Mouse (Mus musculus): ENCODE data around the gene Abca1. TPM values are rescaled to one million over a fixed set of nuclear protein-coding genes. Genes with fewer than 3 reads are reported as not detected.

Gene Abca1
- polyA plus RNA-seq, 1 experiment, result 9.0 TPM

- no peak overlapping the region for H3K27ac ChIP-seq (ENCODE audit: insufficient read depth, low read length)
- no peak for TF ChIP-seq POLR2A (IDR thresholded peaks at IDR 0.05; ENCODE audit: extremely low read depth, insufficient read depth, low read length)
These were observed 29.9 kb downstream of the Abca1 start for GRCm38 (mm10) chr4:53129716-53130301.

GRCm38 (mm10) chr4:53127266-53127665, 32.4 kb downstream of the Abca1 start:
- Histone ChIP-seq H3K27ac (ENCODE audit: insufficient read depth, low read length) (no peak overlapping the region), H3K4me3 (ENCODE audit: insufficient read depth, low read length) (no peak overlapping the region), H3K4me1 (ENCODE audit: control insufficient read depth, insufficient read depth, low read length) (no peaks in the 10 kb centered on the region)
- TF ChIP-seq POLR2A (IDR thresholded peaks at IDR 0.05; ENCODE audit: extremely low read depth, insufficient read depth, low read length) (no peak), CTCF (IDR thresholded peaks at IDR 0.05; ENCODE audit: extremely low read depth, insufficient read depth, low read length) (no peak)

More at GRCm38 (mm10) chr4:53129716-53130301, 29.9 kb downstream of the Abca1 start:
- Histone ChIP-seq H3K4me1 (ENCODE audit: control insufficient read depth, insufficient read depth, low read length) (no peaks in the 10 kb centered on the region; the same call in 1 of the 2 replicates), H3K4me3 (ENCODE audit: insufficient read depth, low read length) (no peak overlapping the region)

GRCm38 (mm10) chr4:53126794-53127193, 32.9 kb downstream of the Abca1 start:
- H3K27ac ChIP-seq (ENCODE audit: insufficient read depth, low read length), result no peak overlapping the region
- 0 out of 2 replicates have a peak, but pooled peaks cover 1% of the 10 kb centered on the region for H3K4me1 ChIP-seq (ENCODE audit: control insufficient read depth, insufficient read depth, low read length)
- no peak overlapping the region for H3K4me3 ChIP-seq (ENCODE audit: insufficient read depth, low read length)
- TF ChIP-seq POLR2A (IDR thresholded peaks at IDR 0.05; ENCODE audit: extremely low read depth, insufficient read depth, low read length) (no peak), CTCF (IDR thresholded peaks at IDR 0.05; ENCODE audit: extremely low read depth, insufficient read depth, low read length) (no peak)

GRCm38 (mm10) chr4:53124837-53125490, 34.7 kb downstream of the Abca1 start:
- peaks cover 3% of the 10 kb centered on the region for H3K4me1 ChIP-seq (ENCODE audit: control insufficient read depth, insufficient read depth, low read length)
- H3K4me3 ChIP-seq (ENCODE audit: insufficient read depth, low read length), result no peak overlapping the region
- TF ChIP-seq CTCF (IDR thresholded peaks at IDR 0.05; ENCODE audit: extremely low read depth, insufficient read depth, low read length) (no peak), POLR2A (IDR thresholded peaks at IDR 0.05; ENCODE audit: extremely low read depth, insufficient read depth, low read length) (no peak)
- H3K27ac ChIP-seq (ENCODE audit: insufficient read depth, low read length), result no peak overlapping the region

- H3K27ac ChIP-seq (ENCODE audit: insufficient read depth, low read length), result no peak overlapping the region
- TF ChIP-seq CTCF (IDR thresholded peaks at IDR 0.05; ENCODE audit: extremely low read depth, insufficient read depth, low read length) (no peak), POLR2A (IDR thresholded peaks at IDR 0.05; ENCODE audit: extremely low read depth, insufficient read depth, low read length) (no peak)
- peaks cover 3% of the 10 kb centered on the region for H3K4me1 ChIP-seq (ENCODE audit: control insufficient read depth, insufficient read depth, low read length)
- H3K4me3 ChIP-seq (ENCODE audit: insufficient read depth, low read length), result no peak overlapping the region
These were observed 37.4 kb downstream of the Abca1 start for GRCm38 (mm10) chr4:53122310-53122709.

- Histone ChIP-seq H3K4me3 (ENCODE audit: insufficient read depth, low read length) (no peak overlapping the region), H3K27ac (ENCODE audit: insufficient read depth, low read length) (no peak overlapping the region), H3K4me1 (ENCODE audit: control insufficient read depth, insufficient read depth, low read length) (peaks cover 5% of the 10 kb centered on the region)
- no peak for TF ChIP-seq CTCF (IDR thresholded peaks at IDR 0.05; ENCODE audit: extremely low read depth, insufficient read depth, low read length)
- TF ChIP-seq POLR2A (IDR thresholded peaks at IDR 0.05; ENCODE audit: extremely low read depth, insufficient read depth, low read length), result no peak
These were observed 38.0 kb downstream of the Abca1 start for GRCm38 (mm10) chr4:53121516-53122227.

GRCm38 (mm10) chr4:53121084-53121483, 38.6 kb downstream of the Abca1 start:
- TF ChIP-seq CTCF (IDR thresholded peaks at IDR 0.05; ENCODE audit: extremely low read depth, insufficient read depth, low read length) (no peak), POLR2A (IDR thresholded peaks at IDR 0.05; ENCODE audit: extremely low read depth, insufficient read depth, low read length) (no peak)
- Histone ChIP-seq H3K4me1 (ENCODE audit: control insufficient read depth, insufficient read depth, low read length) (peaks cover 5% of the 10 kb centered on the region), H3K4me3 (ENCODE audit: insufficient read depth, low read length) (no peak overlapping the region), H3K27ac (ENCODE audit: insufficient read depth, low read length) (no peak overlapping the region)

GRCm38 (mm10) chr4:53120038-53120685, 39.5 kb downstream of the Abca1 start:
- Histone ChIP-seq H3K4me3 (ENCODE audit: insufficient read depth, low read length) (no peak overlapping the region), H3K4me1 (ENCODE audit: control insufficient read depth, insufficient read depth, low read length) (peaks cover 11% of the 10 kb centered on the region), H3K27ac (ENCODE audit: insufficient read depth, low read length) (no peak overlapping the region)
- TF ChIP-seq POLR2A (IDR thresholded peaks at IDR 0.05; ENCODE audit: extremely low read depth, insufficient read depth, low read length), result no peak
- no peak for TF ChIP-seq CTCF (IDR thresholded peaks at IDR 0.05; ENCODE audit: extremely low read depth, insufficient read depth, low read length)

GRCm38 (mm10) chr4:53118643-53119042, 41.1 kb downstream of the Abca1 start:
- H3K4me1 ChIP-seq (ENCODE audit: control insufficient read depth, insufficient read depth, low read length), result peaks cover 13% of the 10 kb centered on the region
- H3K4me3 ChIP-seq (ENCODE audit: insufficient read depth, low read length), result no peak overlapping the region
- no peak overlapping the region for H3K27ac ChIP-seq (ENCODE audit: insufficient read depth, low read length)
- TF ChIP-seq POLR2A (IDR thresholded peaks at IDR 0.05; ENCODE audit: extremely low read depth, insufficient read depth, low read length) (no peak), CTCF (IDR thresholded peaks at IDR 0.05; ENCODE audit: extremely low read depth, insufficient read depth, low read length) (no peak)

All from cortical plate, adult 2 months (tissue).